ENCODE assay signal across 8 mouse cellular contexts in the genomic region with DNA sequence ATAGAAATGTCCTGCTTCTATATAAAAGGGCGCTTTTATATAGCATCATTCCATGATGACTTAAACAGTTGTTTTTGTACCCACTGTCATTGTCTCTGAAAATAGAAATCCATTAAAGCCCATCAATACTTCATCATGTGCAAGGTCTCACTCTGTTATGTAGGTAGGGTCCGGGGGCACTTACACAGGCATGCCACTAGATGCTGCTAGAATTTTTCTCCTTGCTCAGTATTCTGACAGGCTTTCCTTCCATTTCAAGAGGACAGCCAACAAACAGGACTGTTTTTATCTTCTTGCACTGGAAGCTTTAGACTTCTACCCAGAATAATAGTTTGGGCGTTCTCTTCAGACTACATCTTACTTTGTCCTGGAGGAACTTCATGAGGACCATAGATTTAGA.
DNase-seq lines count a peak whose midpoint lies in the region; ATAC-seq lines count a peak whose summit lies in the region.

No protein-coding gene starts in this region.

- DNase-seq in layer of hippocampus, adult 11-12 months (ENCODE audit: low spot score), result peak; percentile 3
- no peak for DNase-seq in layer of hippocampus, postnatal 25 days (ENCODE audit: extremely low spot score in 1 of 2, low spot score in 1 of 2)
- peak; percentile 8 for DNase-seq in brain, embryonic 18.5 days (ENCODE audit: low read depth, low spot score)
- peak; percentile 5 to 44 for DNase-seq in frontal cortex, postnatal 36 days (ENCODE audit: low spot score in 2 of 2)
- DNase-seq in ovary, postnatal 14 days (ENCODE audit: low spot score), result no peak
- DNase-seq in lung, postnatal 4 days, result no peak

- no peaks in the 10 kb centered on the region for H3K4me1 ChIP-seq in neural tube, embryonic 14.5 days (ENCODE audit: control insufficient read depth, insufficient read depth, low read length)

- H3K27ac ChIP-seq in neural tube, embryonic 14.5 days (ENCODE audit: low read depth, low read length), result no peak overlapping the region

- 63% methylated on average over 3 of the region's 3 CpGs for WGBS in neural tube, embryonic 14.5 days

- no peak overlapping the region for H3K4me2 ChIP-seq in neural tube, embryonic 14.5 days (ENCODE audit: low read depth, low read length)

- no peak overlapping the region for H3K4me3 ChIP-seq in neural tube, embryonic 14.5 days (ENCODE audit: low read depth, low read length)

- no peaks in the 10 kb centered on the region for H3K36me3 ChIP-seq in neural tube, embryonic 14.5 days (ENCODE audit: control insufficient read depth, insufficient read depth, low read length)

- H3K27me3 ChIP-seq in neural tube, embryonic 14.5 days (ENCODE audit: control insufficient read depth, insufficient read depth, low read length), result no peaks in the 10 kb centered on the region

- H3K9me3 ChIP-seq in neural tube, embryonic 14.5 days (ENCODE audit: control insufficient read depth, low read length), result no peaks in the 10 kb centered on the region

- peak; percentile 69; the same call in 1 of the 2 replicates for ATAC-seq in neural tube, embryonic 14.5 days (ENCODE audit: low read depth)
- no peak for ATAC-seq in megakaryocyte-erythroid progenitor cell, adult 5-6 weeks (replicated peaks; ENCODE audit: low FRiP score, low TSS enrichment, poor library complexity, severe bottlenecking)

- no peak overlapping the region for H3K9ac ChIP-seq in neural tube, embryonic 14.5 days (replicated peaks; ENCODE audit: low read depth, low read length)

Comparison
In these comparisons a context has a peak if more than half of its experiments do, and no peak if none do; other contexts are left out.
1. DNase-seq: peak in layer of hippocampus, adult 11-12 months (single experiment), brain, embryonic 18.5 days (single experiment) and frontal cortex, postnatal 36 days (2 of 2); none in layer of hippocampus, postnatal 25 days (0 of 2), ovary, postnatal 14 days (single experiment) and lung, postnatal 4 days (0 of 2).